Mouse (Mus musculus): ENCODE data around the gene Rem2.

The Rem2 gene

GRCm38 (mm10) chr14:54443712-54444618 is 31.9 kb upstream of the Rem2 start:
- peak; percentile 67 to 74 for DNase-seq (ENCODE audit: low spot score in 2 of 2)

- DNase-seq (ENCODE audit: low spot score in 2 of 2), result peak in 1 of 2 experiments; percentile 68
These were observed 30.4 kb upstream of the Rem2 start for GRCm38 (mm10) chr14:54445476-54445875.

DNA sequence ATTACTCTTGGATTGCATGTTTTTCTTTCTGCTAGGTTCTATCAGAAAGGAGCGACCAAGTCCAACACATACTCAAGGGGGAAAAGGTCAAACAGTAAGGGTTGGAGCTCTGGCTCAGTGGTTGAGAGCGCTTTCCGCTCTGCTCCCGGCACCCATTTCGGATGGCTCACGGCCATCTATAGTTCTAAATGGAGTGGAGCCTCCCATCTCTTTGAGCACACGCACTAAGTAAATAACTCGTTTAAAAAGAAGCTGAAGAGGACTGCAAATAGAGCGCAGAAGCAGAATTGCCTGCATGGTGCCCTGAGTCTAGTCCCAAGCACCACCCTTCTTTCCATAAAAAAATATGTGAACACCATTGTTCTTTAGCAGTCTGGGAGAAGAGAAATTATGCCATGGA is 22.3 kb upstream of the Rem2 start:
- no peak for DNase-seq (ENCODE audit: low spot score in 2 of 2)

DNA sequence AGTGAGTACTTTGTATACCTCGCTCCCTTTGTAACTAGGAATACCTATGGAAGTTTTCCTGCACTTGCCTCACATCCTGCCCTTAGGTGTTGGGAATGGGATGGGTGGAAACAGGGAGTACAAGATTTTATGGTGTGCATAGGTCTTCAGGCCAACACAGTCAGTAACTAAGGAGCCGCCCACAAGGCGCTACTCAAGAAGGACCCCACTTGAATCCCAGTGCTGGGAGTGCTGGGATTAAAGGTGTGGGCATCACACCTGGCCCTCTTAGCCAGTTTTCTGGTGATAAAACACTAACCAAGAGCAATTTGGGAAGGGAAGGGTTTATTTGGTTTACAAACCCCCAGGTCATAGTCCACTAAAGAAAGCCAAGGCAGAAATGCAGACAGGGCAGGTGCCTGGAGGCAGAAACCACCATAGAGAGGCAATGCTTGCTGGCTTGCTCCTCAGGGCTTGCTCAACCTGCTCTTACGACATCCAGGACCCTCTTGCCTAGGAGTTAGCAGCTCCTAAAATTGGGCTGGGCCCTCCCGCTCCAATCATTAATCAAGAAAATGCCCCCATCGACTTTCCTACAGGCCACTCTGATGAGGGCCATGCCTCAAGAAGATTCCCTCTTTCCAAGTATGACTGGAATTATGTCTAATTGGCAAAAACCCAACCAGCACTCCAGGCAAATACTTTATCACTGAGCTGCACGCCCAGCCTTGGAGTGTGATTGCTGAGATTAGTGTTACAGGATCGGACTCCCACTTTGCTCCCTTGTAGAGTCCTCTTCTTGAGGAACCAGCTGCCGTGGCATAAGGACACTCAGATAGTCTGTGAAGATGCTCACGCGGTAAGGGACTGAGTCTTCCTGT is 21.0 kb upstream of the Rem2 start:
- DNase-seq (ENCODE audit: low spot score in 2 of 2), result no peak

DNA sequence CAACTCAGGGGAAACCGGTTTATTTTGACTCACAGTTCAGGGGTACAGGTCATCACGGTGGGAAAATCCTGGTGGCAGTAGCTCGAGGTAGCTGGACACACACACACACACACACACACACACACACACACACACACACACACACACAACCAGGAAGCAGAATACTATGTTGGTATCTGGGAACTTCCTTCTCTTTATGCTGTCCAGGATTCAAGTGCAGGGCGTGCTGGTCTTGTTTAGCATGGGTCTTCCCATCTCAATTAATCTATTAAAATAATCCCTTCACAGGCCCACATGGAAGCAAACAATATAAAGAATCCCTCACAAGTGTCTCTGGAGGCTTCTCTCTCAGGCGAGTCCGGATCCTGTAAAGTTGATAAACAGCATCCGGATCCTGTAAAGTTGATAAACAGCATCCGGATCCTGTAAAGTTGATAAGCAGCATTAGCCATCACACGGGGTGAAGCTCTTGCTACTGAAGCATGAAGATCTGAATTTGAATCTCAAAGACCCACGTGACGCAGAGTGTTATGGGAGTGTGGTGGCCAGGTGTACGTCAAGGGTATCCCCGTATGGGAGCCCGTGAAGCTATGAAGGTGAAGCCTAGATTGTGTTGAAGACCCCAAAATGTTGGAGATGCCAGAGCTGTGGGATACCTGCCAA is 17.9 kb upstream of the Rem2 start:
- DNase-seq (ENCODE audit: low spot score in 2 of 2), result no peak

DNA sequence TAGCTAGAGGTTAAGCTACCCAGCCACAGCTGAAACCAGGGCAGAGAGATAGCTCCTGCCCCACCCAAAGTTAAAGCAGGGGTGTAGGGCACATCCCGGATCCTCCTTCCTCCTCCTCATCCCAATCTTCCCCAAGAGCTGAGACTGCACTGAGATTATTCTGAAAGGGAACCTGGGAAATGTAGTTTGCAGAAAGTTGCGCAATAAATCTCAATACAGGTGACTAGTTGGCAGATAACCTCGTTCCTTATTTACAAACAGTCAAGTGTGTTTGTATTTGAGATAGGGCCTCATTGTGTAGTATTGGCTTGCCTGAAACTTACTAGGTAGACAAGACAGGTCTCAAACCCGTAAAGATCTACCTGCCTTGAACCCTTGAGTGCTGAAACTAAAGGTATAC is 13.8 kb upstream of the Rem2 start:
- no peak for DNase-seq (ENCODE audit: low spot score in 2 of 2)

DNA sequence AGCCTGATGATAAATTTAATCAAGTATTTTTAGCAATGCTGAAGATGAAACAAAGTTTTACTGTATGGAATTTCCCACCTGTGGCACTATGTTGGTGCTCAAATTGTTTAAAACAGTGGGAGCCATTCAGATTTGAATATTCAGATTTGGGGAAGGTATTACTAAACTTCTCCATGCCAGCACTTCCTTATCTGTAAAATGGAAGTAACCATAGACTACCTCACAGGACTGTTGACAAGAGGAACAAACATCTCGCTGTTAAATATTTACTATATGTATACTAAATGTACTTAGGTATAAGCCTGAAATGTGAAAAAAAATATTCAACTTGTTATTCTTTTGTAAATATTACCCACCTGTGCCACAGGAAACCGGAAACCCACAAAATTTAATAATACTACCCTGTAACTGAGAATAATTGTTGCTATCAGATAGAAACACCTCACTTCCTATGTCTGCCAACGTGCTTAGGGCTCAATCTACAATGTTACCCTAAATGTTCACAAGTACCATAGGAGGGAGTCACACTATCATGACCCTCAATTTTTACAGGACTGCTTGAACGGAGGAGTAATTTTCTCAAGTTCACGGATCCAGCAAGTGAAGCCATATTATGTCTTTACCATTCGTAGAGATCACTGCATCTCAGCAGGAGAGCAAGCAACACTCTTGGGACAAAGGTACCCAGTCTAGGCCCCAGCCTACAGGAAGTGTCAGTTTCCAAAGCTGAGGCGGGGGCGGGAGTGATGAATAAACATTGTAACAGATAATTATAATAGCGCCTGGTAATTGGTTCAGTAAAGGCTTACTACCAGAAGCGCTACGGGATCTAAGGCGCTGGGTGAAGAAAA is 12.6 kb upstream of the Rem2 start:
- DNase-seq (ENCODE audit: low spot score in 2 of 2), result no peak

GRCm38 (mm10) chr14:54463959-54464292 is 12.0 kb upstream of the Rem2 start, which contains the start of gene Lrp10:
Gene Lrp10 (plus strand): TSS chr14:54464137.
- DNase-seq (ENCODE audit: low spot score in 2 of 2), result peak; percentile 84 to 91

GRCm38 (mm10) chr14:54464293-54465005 is 11.5 kb upstream of the Rem2 start:
- DNase-seq (ENCODE audit: low spot score in 2 of 2), result peak in 1 of 2 experiments; percentile 54

- no peak for DNase-seq (ENCODE audit: low spot score in 2 of 2)
These were observed 4.4 kb upstream of the Rem2 start for GRCm38 (mm10) chr14:54471467-54471866.

GRCm38 (mm10) chr14:54472671-54473070 is 3.2 kb upstream of the Rem2 start:
- DNase-seq (ENCODE audit: low spot score in 2 of 2), result no peak

- DNase-seq (ENCODE audit: low spot score in 2 of 2), result no peak
These were observed 1.2 kb upstream of the Rem2 start for GRCm38 (mm10) chr14:54474744-54475143.

DNA sequence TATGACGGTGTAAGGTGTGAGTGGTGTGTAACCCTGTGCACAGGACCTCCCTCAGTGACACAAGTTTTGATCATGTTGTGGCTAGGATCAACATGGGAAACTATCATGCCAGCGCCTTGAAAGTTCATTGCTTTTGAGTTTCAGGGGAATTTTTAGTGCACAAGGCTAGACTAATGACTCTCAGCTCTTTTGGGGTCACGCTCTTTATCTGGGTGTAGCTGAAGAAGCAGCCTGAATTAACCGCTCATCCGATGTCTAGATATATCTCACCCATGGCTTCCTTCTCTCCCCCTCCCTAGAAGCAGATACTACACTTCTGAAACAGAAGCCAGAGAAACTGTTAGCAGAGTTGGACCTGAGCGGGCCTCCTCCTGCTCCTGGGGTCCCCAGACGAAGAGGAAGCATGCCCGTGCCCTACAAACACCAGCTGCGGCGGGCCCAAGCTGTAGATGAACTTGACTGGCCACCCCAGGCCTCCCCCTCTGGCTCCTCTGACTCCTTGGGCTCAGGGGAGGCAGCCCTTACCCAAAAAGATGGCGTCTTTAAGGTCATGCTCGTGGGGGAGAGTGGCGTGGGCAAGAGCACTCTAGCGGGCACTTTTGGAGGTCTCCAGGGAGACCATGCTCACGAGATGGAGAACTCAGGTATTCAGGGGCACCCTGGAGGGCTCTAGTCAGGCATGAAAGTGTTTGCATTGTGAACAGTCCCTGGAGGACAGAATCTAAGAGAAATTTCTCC is 1.4 kb downstream of the Rem2 start:
- no peak for DNase-seq (ENCODE audit: low spot score in 2 of 2)

DNA sequence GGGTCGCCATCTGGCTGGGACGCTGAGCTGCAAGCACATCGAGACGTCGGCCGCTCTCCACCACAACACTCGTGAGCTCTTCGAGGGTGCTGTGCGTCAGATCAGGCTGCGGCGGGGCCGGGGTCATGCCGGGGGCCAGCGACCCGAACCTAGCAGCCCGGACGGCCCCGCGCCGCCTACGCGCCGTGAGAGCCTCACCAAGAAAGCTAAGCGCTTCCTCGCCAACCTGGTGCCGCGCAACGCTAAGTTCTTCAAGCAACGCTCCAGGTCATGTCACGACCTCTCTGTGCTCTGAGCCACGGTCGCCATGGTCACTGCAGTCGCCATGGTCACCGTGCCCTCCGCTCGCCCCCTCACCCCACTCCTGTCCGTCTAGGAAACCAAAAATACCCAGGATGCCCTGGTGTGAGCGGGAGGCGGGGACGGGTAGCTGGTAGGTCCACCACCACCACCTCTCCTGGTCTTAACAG is 3.6 kb downstream of the Rem2 start:
- peak in 1 of 2 experiments; percentile 30 for DNase-seq (ENCODE audit: low spot score in 2 of 2)

DNA sequence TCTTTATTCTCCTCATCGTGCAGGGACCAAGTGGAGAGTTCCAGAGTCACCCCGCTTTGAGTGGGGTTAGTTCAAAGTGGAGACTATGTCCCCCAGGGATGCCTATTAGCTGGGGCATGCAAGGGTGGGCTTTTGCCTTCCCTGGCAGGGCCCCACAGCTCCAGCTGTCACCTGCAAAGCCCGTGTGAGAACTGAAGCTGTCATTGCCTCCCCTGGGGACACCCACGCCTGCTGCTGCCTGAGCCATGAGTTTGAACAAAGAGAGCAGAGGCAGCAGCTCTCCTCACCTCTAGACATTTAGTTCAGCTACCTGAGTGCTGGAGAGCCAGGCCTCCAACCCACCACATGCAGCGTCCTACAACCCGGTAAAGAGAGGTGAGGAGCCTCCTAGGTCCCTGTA is 4.8 kb downstream of the Rem2 start:
- no peak for DNase-seq (ENCODE audit: low spot score in 2 of 2)

DNA sequence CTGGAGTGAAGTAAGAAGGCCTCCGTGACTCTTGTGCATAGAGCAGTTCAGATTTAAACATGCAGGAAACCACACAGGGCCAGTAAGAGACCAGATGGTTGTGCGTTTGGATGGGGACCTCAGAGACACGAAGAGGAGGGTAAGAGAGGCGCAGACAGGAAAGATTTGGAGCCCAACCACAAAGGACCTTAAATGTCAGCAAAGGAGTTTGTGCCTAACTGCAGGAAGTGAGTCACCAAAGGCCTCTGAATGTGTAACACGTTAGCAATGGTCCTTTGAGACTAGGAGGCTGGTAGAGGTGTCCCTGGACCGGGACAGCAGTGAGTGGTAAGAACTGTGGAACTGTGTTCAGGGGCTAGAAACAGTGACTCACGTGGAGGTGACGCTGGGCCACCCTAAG is 5.5 kb downstream of the Rem2 start:
- DNase-seq (ENCODE audit: low spot score in 2 of 2), result no peak

GRCm38 (mm10) chr14:54482498-54482897 is 6.6 kb downstream of the Rem2 start:
- DNase-seq (ENCODE audit: low spot score in 2 of 2), result no peak

DNA sequence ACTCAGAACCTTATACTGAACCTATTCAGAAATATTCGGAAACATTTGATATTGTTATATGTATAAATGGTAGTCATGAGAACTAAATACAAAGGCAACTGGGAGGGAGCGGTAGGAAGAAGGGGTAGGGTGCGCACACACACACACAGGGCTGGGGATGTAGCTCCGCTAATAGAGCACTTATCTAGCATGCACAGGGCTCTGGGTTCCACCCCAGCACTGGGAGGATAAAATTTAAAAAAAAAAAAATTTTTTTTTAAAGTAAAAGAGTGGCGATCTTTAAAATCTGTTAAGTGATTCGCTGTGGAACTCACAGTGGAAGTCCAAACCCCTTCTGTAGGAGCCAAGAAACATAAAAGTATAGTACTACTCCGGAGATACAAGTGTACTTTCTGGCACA is 10.0 kb downstream of the Rem2 start:
- DNase-seq (ENCODE audit: low spot score in 2 of 2), result no peak

- DNase-seq (ENCODE audit: low spot score in 2 of 2), result no peak
These were observed 11.8 kb downstream of the Rem2 start for GRCm38 (mm10) chr14:54487732-54488131.

GRCm38 (mm10) chr14:54488350-54488749 is 12.4 kb downstream of the Rem2 start:
- no peak for DNase-seq (ENCODE audit: low spot score in 2 of 2)

All from urinary bladder, postnatal 4 days (tissue).